Mouse (Mus musculus) cerebellum, postnatal 4 days (tissue): ENCODE data around the gene Ruvbl1.

Experiments used
- DNase-seq, 2 experiments: peaks; one replicate each; pipeline ENCODE4 v3.0.0; 2022; ENCODE audit warnings: low spot score in 2 of 2, mixed read lengths in 1 of 2

The Ruvbl1 gene

GRCm38 (mm10) chr6:88465181-88465920 is at the start of gene Ruvbl1:
Ruvbl1 (plus strand) TSS chr6:88465409.
- DNase-seq, result peak; percentile 75 to 89

- peak in 1 of 2 experiments; percentile 15 for DNase-seq
These were observed 49.0 kb upstream of the Ruvbl1 start for GRCm38 (mm10) chr6:88416130-88416758.

GRCm38 (mm10) chr6:88431202-88431601 is 34.0 kb upstream of the Ruvbl1 start:
- DNase-seq, result no peak

GRCm38 (mm10) chr6:88435609-88436008 is 29.6 kb upstream of the Ruvbl1 start:
- no peak for DNase-seq

- DNase-seq, result peak in 1 of 2 experiments; percentile 33
These were observed 26.2 kb upstream of the Ruvbl1 start for GRCm38 (mm10) chr6:88439056-88439455.

GRCm38 (mm10) chr6:88442551-88442950 is 22.7 kb upstream of the Ruvbl1 start:
- no peak for DNase-seq

- no peak for DNase-seq
These were observed 21.8 kb upstream of the Ruvbl1 start for GRCm38 (mm10) chr6:88443446-88443845.

- DNase-seq, result no peak
These were observed 21.0 kb upstream of the Ruvbl1 start for GRCm38 (mm10) chr6:88444076-88444750.

GRCm38 (mm10) chr6:88445661-88446060 is 19.5 kb upstream of the Ruvbl1 start:
- DNase-seq, result no peak

GRCm38 (mm10) chr6:88446063-88447002 is 18.9 kb upstream of the Ruvbl1 start, which contains the start of gene Eefsec:
Eefsec (minus strand) TSS chr6:88446539.
- DNase-seq, result peak; percentile 66 to 89

- no peak for DNase-seq
These were observed 17.8 kb upstream of the Ruvbl1 start for GRCm38 (mm10) chr6:88447454-88447853.

- DNase-seq, result no peak
These were observed 10.7 kb upstream of the Ruvbl1 start for GRCm38 (mm10) chr6:88454545-88454944.

- DNase-seq, result no peak
These were observed 4.7 kb downstream of the Ruvbl1 start for GRCm38 (mm10) chr6:88469878-88470277.

GRCm38 (mm10) chr6:88480421-88480820 is 15.2 kb downstream of the Ruvbl1 start:
- no peak for DNase-seq

GRCm38 (mm10) chr6:88483111-88483510 is 17.9 kb downstream of the Ruvbl1 start:
- DNase-seq, result no peak

- DNase-seq, result no peak
These were observed 18.7 kb downstream of the Ruvbl1 start for GRCm38 (mm10) chr6:88483913-88484312.

GRCm38 (mm10) chr6:88485378-88485777 is 20.2 kb downstream of the Ruvbl1 start:
- no peak for DNase-seq

GRCm38 (mm10) chr6:88486893-88487292 is 21.7 kb downstream of the Ruvbl1 start:
- peak; percentile 71 to 83 for DNase-seq

- DNase-seq, result no peak
These were observed 23.8 kb downstream of the Ruvbl1 start for GRCm38 (mm10) chr6:88489026-88489425.

GRCm38 (mm10) chr6:88489834-88490233 is 24.6 kb downstream of the Ruvbl1 start:
- DNase-seq, result no peak

- DNase-seq, result peak; percentile 58 to 89
These were observed 25.6 kb downstream of the Ruvbl1 start for GRCm38 (mm10) chr6:88490629-88491354.
